Mouse (Mus musculus): ENCODE data around the gene Tbc1d14.

Gene Tbc1d14

GRCm38 (mm10) chr5:36458926-36459325 lies 134.2 kb downstream of the Tbc1d14 start:
- peak; percentile 58 for DNase-seq

GRCm38 (mm10) chr5:36457706-36458105 lies 135.4 kb downstream of the Tbc1d14 start:
- DNase-seq: no peak

- no peak for DNase-seq
Observed at GRCm38 (mm10) chr5:36452821-36453220, 140.3 kb downstream of the Tbc1d14 start.

GRCm38 (mm10) chr5:36451872-36452389 lies 141.1 kb downstream of the Tbc1d14 start:
- DNase-seq: no peak

GRCm38 (mm10) chr5:36451119-36451518 lies 142.0 kb downstream of the Tbc1d14 start:
- DNase-seq: no peak

- DNase-seq: no peak
Observed at GRCm38 (mm10) chr5:36449710-36450358, 143.2 kb downstream of the Tbc1d14 start.

GRCm38 (mm10) chr5:36447872-36448271 lies 145.2 kb downstream of the Tbc1d14 start:
- no peak for DNase-seq

- no peak for DNase-seq
Observed at GRCm38 (mm10) chr5:36446166-36446890, 146.7 kb downstream of the Tbc1d14 start.

- DNase-seq: no peak
Observed at GRCm38 (mm10) chr5:36445028-36445427, 148.0 kb downstream of the Tbc1d14 start.

- DNase-seq: no peak
Observed at GRCm38 (mm10) chr5:36444611-36445010, 148.5 kb downstream of the Tbc1d14 start.

GRCm38 (mm10) chr5:36440741-36441140 lies 152.3 kb downstream of the Tbc1d14 start:
- DNase-seq: no peak
